Mouse (Mus musculus) CH12.LX (cell line): ENCODE results near the gene Gm49318. TPM values are rescaled to one million over a fixed set of nuclear protein-coding genes. Genes with fewer than 3 reads are reported as not detected.

Source experiments
- DNase-seq: peaks from one replicate; pipeline ENCODE4 v3.0.0-alpha.2; 2013; ENCODE audit errors: extremely low read depth
- H3K27ac ChIP-seq: 2 replicates; pipeline ENCODE4 v1.5.1; 2012; ENCODE audit warnings: low read depth, mild to moderate bottlenecking, control low read depth, moderate library complexity; ENCODE audit not compliant: insufficient read depth
- H3K27me3 ChIP-seq: replicated peaks from 2 replicates; pipeline ENCODE3; 2012; ENCODE audit warnings: inconsistent platforms
- H3K36me3 ChIP-seq, 2 experiments: replicated peaks in 1 of 2; 2 replicates each; pipeline versions ENCODE3 to v1.6.1; 2012; ENCODE audit warnings: inconsistent platforms in 1 of 2, low read length in 1 of 2, mild to moderate bottlenecking in 1 of 2, mixed read lengths in 1 of 2, moderate library complexity in 1 of 2; ENCODE audit not compliant: control insufficient read depth in 1 of 2, insufficient read depth in 1 of 2
- H3K4me1 ChIP-seq, 2 experiments: 2 replicates each; pipeline ENCODE4 v1.6.1; 2012; ENCODE audit warnings: inconsistent platforms in 1 of 2, moderate library complexity in 1 of 2; ENCODE audit not compliant: insufficient read depth in 2 of 2, control insufficient read depth in 1 of 2
- H3K4me2 ChIP-seq: 2 replicates; pipeline ENCODE4 v1.6.1; 2012; ENCODE audit warnings: low read depth, mild to moderate bottlenecking, control low read depth; ENCODE audit not compliant: poor library complexity, insufficient read depth, severe bottlenecking
- H3K4me3 ChIP-seq, 3 experiments: fragments of 150-350 bp in 1 of 3; sonication (generic) in 1 of 3; replicated peaks in 1 of 3; 2 replicates each; pipeline versions ENCODE3 to v1.5.1; 2011 to 2012; ENCODE audit warnings: low read depth in 2 of 3, low read length in 2 of 3, mild to moderate bottlenecking in 2 of 3, moderate library complexity in 2 of 3, control low read depth in 1 of 3, improper control_type of control experiment in 1 of 3, inconsistent platforms in 1 of 3, mixed read lengths in 1 of 3; ENCODE audit not compliant: poor library complexity in 1 of 3
- H3K79me2 ChIP-seq: replicated peaks from 2 replicates; pipeline ENCODE4 v1.6.1; 2012; ENCODE audit warnings: mild to moderate bottlenecking, moderate library complexity; ENCODE audit not compliant: control insufficient read depth, poor library complexity, insufficient read depth, severe bottlenecking; ENCODE audit errors: extremely low read depth
- H3K9ac ChIP-seq: 2 replicates; pipeline ENCODE4 v1.6.1; 2012; ENCODE audit warnings: low read depth, mild to moderate bottlenecking, control low read depth, moderate library complexity; ENCODE audit not compliant: insufficient read depth
- H3K9me3 ChIP-seq: replicated peaks from 2 replicates; pipeline ENCODE3; 2012; ENCODE audit warnings: low read length, inconsistent platforms, mixed read lengths
- BHLHE40 ChIP-seq: IDR thresholded peaks from 2 replicates; pipeline ENCODE4 v1.6.1; 2011; ENCODE audit warnings: mild to moderate bottlenecking, low read depth, low read length, improper control_type of control experiment
- CHD1 ChIP-seq: IDR thresholded peaks from 2 replicates; pipeline ENCODE4 v1.6.1; 2012; ENCODE audit warnings: low read depth, low read length, improper control_type of control experiment, inconsistent platforms
- CTCF ChIP-seq, 2 experiments: IDR thresholded peaks in 1 of 2; conservative IDR thresholded peaks in 1 of 2; 2 replicates each; pipeline ENCODE4 v1.5.1; 2011 to 2012; ENCODE audit warnings: low read depth in 2 of 2, low read length in 2 of 2, improper control_type of control experiment in 1 of 2, inconsistent platforms in 1 of 2, mild to moderate bottlenecking in 1 of 2, moderate library complexity in 1 of 2
- EP300 ChIP-seq: IDR thresholded peaks from 2 replicates; pipeline ENCODE4 v1.6.1; 2011; ENCODE audit warnings: low read length, improper control_type of control experiment
- ETS1 ChIP-seq: conservative IDR thresholded peaks from 2 replicates; pipeline ENCODE4 v1.6.1; 2012; ENCODE audit warnings: low read depth, mild to moderate bottlenecking, inconsistent platforms, low read length, improper control_type of control experiment, moderate library complexity
- HCFC1 ChIP-seq: IDR thresholded peaks from 2 replicates; pipeline ENCODE4 v1.6.1; 2012; ENCODE audit warnings: low read depth, mild to moderate bottlenecking, inconsistent platforms, low read length, improper control_type of control experiment
- JUN ChIP-seq: IDR thresholded peaks from 2 replicates; pipeline ENCODE4 v1.6.1; 2011; ENCODE audit warnings: low read depth, mild to moderate bottlenecking, low read length, improper control_type of control experiment, moderate library complexity; ENCODE audit not compliant: insufficient read depth
- JUND ChIP-seq: conservative IDR thresholded peaks from 2 replicates; pipeline ENCODE4 v1.6.1; 2011; ENCODE audit warnings: low read depth, low read length, improper control_type of control experiment
- MAFK ChIP-seq: IDR thresholded peaks from 2 replicates; pipeline ENCODE4 v1.6.1; 2011; ENCODE audit warnings: low read length, improper control_type of control experiment; ENCODE audit not compliant: insufficient replicate concordance
- MEF2A ChIP-seq: IDR thresholded peaks from 2 replicates; pipeline ENCODE4 v1.6.1; 2014; ENCODE audit warnings: low read depth, mild to moderate bottlenecking, inconsistent platforms, low read length, improper control_type of control experiment, borderline replicate concordance
- MXI1 ChIP-seq: IDR thresholded peaks from 2 replicates; pipeline ENCODE4 v1.6.1; 2011; ENCODE audit warnings: mild to moderate bottlenecking, low read depth, low read length, improper control_type of control experiment
- MYC ChIP-seq: IDR thresholded peaks from 2 replicates; pipeline ENCODE4 v1.6.1; 2011; ENCODE audit warnings: low read depth, mild to moderate bottlenecking, improper control_type of control experiment, low read length
- NELFE ChIP-seq: IDR thresholded peaks from 2 replicates; pipeline ENCODE4 v1.6.1; 2011; ENCODE audit warnings: low read depth, low read length, improper control_type of control experiment
- PAX5 ChIP-seq: IDR thresholded peaks from 2 replicates; pipeline ENCODE4 v1.6.1; 2012; ENCODE audit warnings: low read length, inconsistent platforms, mixed read lengths
- POLR2A ChIP-seq: IDR thresholded peaks from 2 replicates; pipeline ENCODE4 v1.6.1; 2011; ENCODE audit warnings: low read depth, mild to moderate bottlenecking, improper control_type of control experiment, low read length
- POLR2AphosphoS2 ChIP-seq: IDR thresholded peaks from 2 replicates; pipeline ENCODE4 v1.6.1; 2011; ENCODE audit warnings: low read depth, low read length, improper control_type of control experiment
- RAD21 ChIP-seq: IDR thresholded peaks from 2 replicates; pipeline ENCODE4 v1.6.1; 2011; ENCODE audit warnings: low read depth, mild to moderate bottlenecking, low read length, improper control_type of control experiment, moderate library complexity
- SMC3 ChIP-seq: IDR thresholded peaks from 2 replicates; pipeline ENCODE4 v1.6.1; 2011; ENCODE audit warnings: low read depth, low read length, improper control_type of control experiment
- TBP ChIP-seq: conservative IDR thresholded peaks from 2 replicates; pipeline ENCODE4 v1.6.1; 2011; ENCODE audit warnings: low read depth, low read length, improper control_type of control experiment
- TCF12 ChIP-seq: IDR thresholded peaks from 2 replicates; pipeline ENCODE4 v1.6.1; 2014; ENCODE audit warnings: low read depth, mild to moderate bottlenecking, inconsistent platforms, low read length, improper control_type of control experiment
- UBTF ChIP-seq: IDR thresholded peaks from 2 replicates; pipeline ENCODE4 v1.6.1; 2012; ENCODE audit warnings: low read depth, mild to moderate bottlenecking, inconsistent platforms, low read length, improper control_type of control experiment, moderate library complexity
- USF1 ChIP-seq: IDR thresholded peaks from 2 replicates; pipeline ENCODE4 v1.6.1; 2014; ENCODE audit warnings: low read depth, mild to moderate bottlenecking, inconsistent platforms, low read length, improper control_type of control experiment
- ZC3H11A ChIP-seq: IDR thresholded peaks from 2 replicates; pipeline ENCODE4 v1.6.1; 2012; ENCODE audit warnings: low read depth, mild to moderate bottlenecking, inconsistent platforms, low read length, improper control_type of control experiment
- ZKSCAN1 ChIP-seq: IDR thresholded peaks from 2 replicates; pipeline ENCODE4 v1.6.1; 2012; ENCODE audit warnings: low read depth, inconsistent platforms, low read length, improper control_type of control experiment, borderline replicate concordance
- ZMIZ1 ChIP-seq: IDR thresholded peaks from 2 replicates; pipeline ENCODE4 v1.6.1; 2012; ENCODE audit warnings: low read depth, mild to moderate bottlenecking, inconsistent platforms, low read length, improper control_type of control experiment
- ZNF384 ChIP-seq: IDR thresholded peaks from 2 replicates; pipeline ENCODE4 v1.6.1; 2012; ENCODE audit warnings: low read depth, low read length, improper control_type of control experiment, inconsistent platforms
- dilution Hi-C: fragments of 300-500 bp; cut with MboI; formaldehyde crosslinking; loops from 2 replicates; pipeline ENCODE4 v1.14.3; 2020; ENCODE audit warnings: low sequenced_read_pairs; ENCODE audit not compliant: extremely low pct_unique_long_range_greater_than_20kb, extremely low pct_ligation_motif_present
- in situ Hi-C: fragments of 300-500 bp; cut with MboI; formaldehyde crosslinking; loops from 3 replicates; pipeline ENCODE4 v1.14.3; 2019; ENCODE audit warnings: low sequenced_read_pairs, low pct_ligation_motif_present, low pct_unique_long_range_greater_than_20kb, mixed read lengths
- polyA plus RNA-seq: library from polyadenylated mRNA; unstranded; fragments of >175 nt; gene quantifications from 2 replicates; pipeline ENCODE4 v1.2.1, GENCODE M21; 2012; ENCODE audit warnings: low read depth; ENCODE audit not compliant: insufficient read length
- total RNA-seq, 2 experiments: library from RNA; depleted of rRNA; stranded (reverse); fragments of 300-350 nt in 1 of 2; fragments of >200 nt in 1 of 2; gene quantifications; 2 replicates each; pipeline ENCODE4 v1.2.3; 2012 to 2014

Gm49318 gene
- total and polyA plus RNA-seq, 3 experiments = not detected

DNA sequence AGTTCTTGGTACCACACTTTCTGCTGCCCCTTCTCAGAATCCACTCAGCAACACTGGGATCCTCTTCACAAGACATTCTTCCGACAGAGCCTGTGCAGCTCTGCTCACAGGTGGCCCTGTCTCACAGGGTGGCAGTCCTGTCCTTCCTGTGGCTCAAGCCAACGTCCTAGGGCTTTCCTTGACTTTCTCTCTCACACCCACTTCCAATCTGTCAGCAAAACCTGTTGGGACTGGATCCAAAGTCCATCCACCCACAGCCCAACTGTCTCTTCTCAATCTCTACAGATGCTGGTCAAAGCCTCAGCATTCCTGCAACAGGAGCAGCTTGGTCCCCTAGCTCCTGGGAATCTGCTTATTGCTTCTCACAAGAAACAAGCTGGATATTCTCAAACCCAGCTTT lies 9.7 kb downstream of the Gm49318 start:
- TF ChIP-seq JUND (no peak), JUN (no peak), TBP (no peak), TCF12 (no peak), MXI1 (no peak), POLR2A (no peak), ZC3H11A (no peak), EP300 (no peak), NELFE (no peak), ZMIZ1 (no peak), MEF2A (no peak), USF1 (no peak), POLR2AphosphoS2 (no peak), ZKSCAN1 (no peak), ETS1 (no peak), UBTF (no peak), BHLHE40 (no peak), CHD1 (no peak)
- H3K79me2 ChIP-seq = no peaks in the 10 kb centered on the region
- H3K27ac ChIP-seq = no peak overlapping the region
- H3K4me2 ChIP-seq = no peak overlapping the region
- H3K9ac ChIP-seq = no peak overlapping the region
- H3K36me3 ChIP-seq = peaks cover 50 to 89% of the 10 kb centered on the region in 2 experiments
- H3K4me1 ChIP-seq = no peaks in the 10 kb centered on the region
- in situ Hi-C loops (no loop called here), dilution Hi-C loops (no loop called here)
- DNase-seq = no peak
- H3K9me3 ChIP-seq = no peaks in the 10 kb centered on the region
- no peak overlapping the region for H3K4me3 ChIP-seq
- no peaks in the 10 kb centered on the region for H3K27me3 ChIP-seq

DNA sequence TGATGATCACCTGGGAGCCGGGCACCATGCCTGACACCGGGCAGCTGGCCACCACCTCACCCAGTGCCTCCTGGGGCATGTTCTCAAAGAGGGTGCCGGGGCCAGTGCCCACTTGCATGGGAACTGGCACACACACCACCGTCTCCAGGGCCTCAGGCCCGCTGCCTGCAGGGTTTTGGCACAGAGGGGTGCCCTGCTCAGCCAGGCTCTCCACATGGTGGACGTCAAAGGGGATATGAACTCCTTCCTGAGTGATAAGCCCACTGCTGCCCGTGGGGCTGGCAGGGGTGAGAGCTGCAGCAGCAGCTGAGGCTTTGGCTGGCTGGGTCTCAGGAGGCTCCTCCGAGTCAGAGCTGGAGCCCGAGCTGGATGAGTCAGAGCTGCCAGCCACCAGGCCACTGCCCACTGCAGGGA lies 13.0 kb downstream of the Gm49318 start:
- dilution Hi-C loops (no loop called here), in situ Hi-C loops (no loop called here)
- Histone ChIP-seq H3K4me1 (no peaks in the 10 kb centered on the region), H3K27ac (no peak overlapping the region), H3K9ac (no peak overlapping the region), H3K79me2 (no peaks in the 10 kb centered on the region), H3K36me3 (peaks cover 42 to 77% of the 10 kb centered on the region in 2 experiments), H3K9me3 (no peaks in the 10 kb centered on the region), H3K4me3 (no peak overlapping the region), H3K4me2 (no peak overlapping the region), H3K27me3 (no peaks in the 10 kb centered on the region)
- DNase-seq = no peak
- TF ChIP-seq MYC (no peak), JUND (no peak), MAFK (no peak), HCFC1 (no peak), ZC3H11A (no peak), ZKSCAN1 (no peak), SMC3 (no peak), POLR2AphosphoS2 (no peak), RAD21 (no peak), PAX5 (no peak), CHD1 (no peak), ETS1 (no peak), CTCF (conservative IDR thresholded peaks at IDR 0.05 in 1 of 2, IDR thresholded peaks at IDR 0.05 in 1 of 2; ENCODE audit: low read depth in 2 of 2, low read length in 2 of 2) (no peak), JUN (no peak), ZNF384 (no peak), MXI1 (no peak)
